Comparison of ENCODE assay signal across 9 mouse cellular contexts in genomic region chr5:49285455-49286135, GRCm38 (mm10).
DNase-seq lines count a peak whose midpoint lies in the region; ATAC-seq and TF ChIP-seq lines count a peak whose summit lies in the region.
"Had no signal": no experiment of that assay in that cellular context is flagged by ENCODE, and none has a peak within 500 bp of the region (broad histone marks: within the 10 kb centered on the region; RNA-seq: fewer than 3 reads in every experiment).

No protein-coding gene starts in this region.

- no peaks in the 10 kb centered on the region for H3K27me3 ChIP-seq in heart, embryonic 14.5 days (ENCODE audit: control insufficient read depth, insufficient read depth, low read length)
- H3K27me3 ChIP-seq in heart, adult 2 months (ENCODE audit: control insufficient read depth, insufficient read depth, low read length): no peaks in the 10 kb centered on the region
- no peaks in the 10 kb centered on the region for H3K27me3 ChIP-seq in forebrain, embryonic 10.5 days (ENCODE audit: poor library complexity, severe bottlenecking)

- H3K4me2 ChIP-seq in heart, embryonic 14.5 days (ENCODE audit: low read length): peak overlapping the region; percentile 44

- TF ChIP-seq EP300 in heart, adult 2 months (IDR thresholded peaks at IDR 0.05; ENCODE audit: insufficient read depth, low read depth, low read length): no peak

- no peak for ATAC-seq in heart, embryonic 14.5 days (ENCODE audit: insufficient number of reproducible peaks, insufficient read depth, low FRiP score, low read depth)

- H3K4me1 ChIP-seq in heart, embryonic 14.5 days (ENCODE audit: control insufficient read depth in 2 of 2, insufficient read depth in 2 of 2, low read length in 2 of 2): peaks cover 0 to 2% of the 10 kb centered on the region in 2 experiments; a peak in 1 of 4 replicates
- no peaks in the 10 kb centered on the region for H3K4me1 ChIP-seq in heart, adult 2 months (ENCODE audit: control insufficient read depth, insufficient read depth, low read length)
- peaks cover 18% of the 10 kb centered on the region for H3K4me1 ChIP-seq in forebrain, embryonic 10.5 days

- intact Hi-C loops in heart, adult 2 months (cut with DNase I): no loop called here

- 0 out of 4 replicates have a peak overlapping the region, but pooled peaks of 1 of the 2 experiments have one; percentile 4 for H3K4me3 ChIP-seq in heart, embryonic 14.5 days (ENCODE audit: control insufficient read depth in 1 of 2, insufficient read depth in 1 of 2, low read depth in 1 of 2, low read length in 2 of 2)
- H3K4me3 ChIP-seq in heart, adult 2 months: no peak overlapping the region
- peak overlapping the region; percentile 40 for H3K4me3 ChIP-seq in forebrain, embryonic 10.5 days

- TF ChIP-seq POLR2A in heart, adult 2 months (IDR thresholded peaks at IDR 0.05; ENCODE audit: insufficient read depth, low read depth, low read length): no peak

- H3K9ac ChIP-seq in heart, embryonic 14.5 days (ENCODE audit: low read length): no peak overlapping the region
- H3K9ac ChIP-seq in heart, adult 2 months (ENCODE audit: low read depth, low read length): no peak overlapping the region

- no peak for TF ChIP-seq CTCF in heart, adult 2 months (IDR thresholded peaks at IDR 0.05)

- H3K27ac ChIP-seq in heart, embryonic 14.5 days (replicated peaks in 1 of 2; ENCODE audit: control insufficient read depth in 1 of 2, insufficient read depth in 1 of 2, low read depth in 2 of 2, low read length in 2 of 2): no peak overlapping the region
- no peak overlapping the region for H3K27ac ChIP-seq in heart, adult 2 months
- H3K27ac ChIP-seq in forebrain, embryonic 10.5 days: peak overlapping the region; percentile 68; the same call in 1 of the 2 replicates
- H3K27ac ChIP-seq: macrophage had no signal

- no peaks in the 10 kb centered on the region for H3K79me2 ChIP-seq in heart, adult 2 months (replicated peaks; ENCODE audit: control insufficient read depth, insufficient read depth, low read length)

- 27% methylated on average over 12 of the region's 12 CpGs for WGBS in heart, embryonic 14.5 days
- WGBS in heart, adult 2 months: 28% methylated on average over 12 of the region's 12 CpGs
- 16% methylated on average over 12 of the region's 12 CpGs for WGBS in forebrain, embryonic 10.5 days

- no peak for DNase-seq in heart, adult 2 months
- peak; percentile 39 for DNase-seq in cerebellum, adult 9-10 months
- DNase-seq in forebrain, embryonic 10.5 days (ENCODE audit: extremely low spot score, low spot score): peak; percentile 18
- peak; percentile 4 to 11 for DNase-seq in kidney, postnatal 4 days
- peak; percentile 7 for DNase-seq in right cerebral cortex, postnatal 4 days
- DNase-seq in urinary bladder, adult 2 months (ENCODE audit: low spot score): no peak
- no peak for DNase-seq in layer of hippocampus, postnatal 10 days (ENCODE audit: low spot score in 2 of 2)

- no peaks in the 10 kb centered on the region for H3K36me3 ChIP-seq in heart, embryonic 14.5 days (ENCODE audit: control insufficient read depth, insufficient read depth, low read length)
- no peaks in the 10 kb centered on the region for H3K36me3 ChIP-seq in heart, adult 2 months (ENCODE audit: control insufficient read depth, insufficient read depth, low read length)
- no peaks in the 10 kb centered on the region for H3K36me3 ChIP-seq in forebrain, embryonic 10.5 days (replicated peaks)

- no peaks in the 10 kb centered on the region for H3K9me3 ChIP-seq in heart, embryonic 14.5 days (ENCODE audit: control insufficient read depth, low read length)
- H3K9me3 ChIP-seq in forebrain, embryonic 10.5 days: no peaks in the 10 kb centered on the region

Comparison
In these comparisons a context has a peak if more than half of its experiments do, and no peak if none do; other contexts are left out.
1. DNase-seq: peak in cerebellum, adult 9-10 months (single experiment), forebrain, embryonic 10.5 days (single experiment), kidney, postnatal 4 days (2 of 2) and right cerebral cortex, postnatal 4 days (single experiment); none in heart, adult 2 months (0 of 2), urinary bladder, adult 2 months (single experiment) and layer of hippocampus, postnatal 10 days (0 of 2).